In the genomic region with DNA sequence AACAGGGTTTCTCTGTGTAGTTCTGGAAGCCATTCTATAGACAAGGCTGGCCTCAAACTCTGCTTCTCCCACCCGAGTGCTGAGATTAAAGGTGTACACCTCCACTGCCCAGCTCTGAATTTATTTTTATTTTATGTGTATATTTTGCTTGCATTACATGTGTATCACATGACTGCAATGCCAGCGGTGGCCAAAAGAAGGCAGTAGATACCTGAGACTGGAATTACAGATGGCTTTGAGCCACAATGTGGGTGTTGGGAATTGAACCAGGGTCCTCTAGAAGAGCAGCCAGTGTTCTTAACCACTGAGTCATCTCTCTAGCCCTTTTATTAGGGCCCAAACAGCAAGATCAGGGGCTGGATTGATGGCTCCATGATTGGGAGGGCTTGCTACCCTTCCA, we compare ENCODE assay signal across 22 mouse cellular contexts. TPM values are rescaled to one million over a fixed set of nuclear protein-coding genes. Genes with fewer than 3 reads are reported as not detected.
A peak's percentile ranks its signal among the peaks of the same experiment; 100 is the strongest.
DNase-seq lines count a peak whose midpoint lies in the region; ATAC-seq and TF ChIP-seq lines count a peak whose summit lies in the region.
"Had no signal": no experiment of that assay in that cellular context is flagged by ENCODE, and none has a peak within 500 bp of the region (broad histone marks: within the 10 kb centered on the region; RNA-seq: fewer than 3 reads in every experiment).

No protein-coding gene starts in this region.

- TF ChIP-seq CTCF in intestine, postnatal 0 days (IDR thresholded peaks at IDR 0.05; ENCODE audit: low read depth): peak; percentile 45
- peak; percentile 26 for TF ChIP-seq CTCF in midbrain, postnatal 0 days (IDR thresholded peaks at IDR 0.05)

- H3K4me1 ChIP-seq in intestine, postnatal 0 days (replicated peaks; ENCODE audit: control insufficient read depth, insufficient read depth, low read length): no peaks in the 10 kb centered on the region
- H3K4me1 ChIP-seq in intestine, embryonic 15.5 days (replicated peaks): no peaks in the 10 kb centered on the region
- no peaks in the 10 kb centered on the region for H3K4me1 ChIP-seq in midbrain, postnatal 0 days (ENCODE audit: insufficient read depth, low read length)
- H3K4me1 ChIP-seq in midbrain, embryonic 15.5 days: no peaks in the 10 kb centered on the region
- H3K4me1 ChIP-seq: forebrain, embryonic 13.5 days; hindbrain, embryonic 10.5 days; midbrain, embryonic 10.5 days had no signal

- no peaks in the 10 kb centered on the region for H3K36me3 ChIP-seq in intestine, postnatal 0 days (ENCODE audit: control insufficient read depth, insufficient read depth)
- no peaks in the 10 kb centered on the region for H3K36me3 ChIP-seq in intestine, embryonic 15.5 days
- H3K36me3 ChIP-seq in midbrain, postnatal 0 days (ENCODE audit: insufficient read depth, low read length): no peaks in the 10 kb centered on the region
- H3K36me3 ChIP-seq in midbrain, embryonic 15.5 days (replicated peaks): no peaks in the 10 kb centered on the region
- H3K36me3 ChIP-seq: liver, embryonic 15.5 days had no signal

- no peaks in the 10 kb centered on the region for H3K27me3 ChIP-seq in intestine, postnatal 0 days (replicated peaks; ENCODE audit: control insufficient read depth, insufficient read depth, low read length)
- no peaks in the 10 kb centered on the region for H3K27me3 ChIP-seq in intestine, embryonic 15.5 days (replicated peaks)
- no peaks in the 10 kb centered on the region for H3K27me3 ChIP-seq in midbrain, postnatal 0 days (ENCODE audit: insufficient read depth, low read length)
- no peaks in the 10 kb centered on the region for H3K27me3 ChIP-seq in midbrain, embryonic 15.5 days (replicated peaks)
- H3K27me3 ChIP-seq: forebrain, embryonic 13.5 days; liver, embryonic 15.5 days had no signal

- no peak for ATAC-seq in intestine, postnatal 0 days
- no peak for ATAC-seq in intestine, embryonic 15.5 days
- no peak for ATAC-seq in midbrain, postnatal 0 days (ENCODE audit: low FRiP score)
- no peak for ATAC-seq in midbrain, embryonic 15.5 days (replicated peaks)
- ATAC-seq: forebrain, embryonic 13.5 days had no signal

- H3K4me3 ChIP-seq in intestine, postnatal 0 days (ENCODE audit: low read depth, low read length): no peak overlapping the region
- no peak overlapping the region for H3K4me3 ChIP-seq in intestine, embryonic 15.5 days (replicated peaks)
- H3K4me3 ChIP-seq in midbrain, postnatal 0 days (ENCODE audit: low read depth, low read length): no peak overlapping the region
- no peak overlapping the region for H3K4me3 ChIP-seq in midbrain, embryonic 15.5 days
- H3K4me3 ChIP-seq: forebrain, embryonic 13.5 days; hindbrain, embryonic 10.5 days; liver, embryonic 15.5 days; midbrain, embryonic 10.5 days had no signal

- no peak overlapping the region for H3K27ac ChIP-seq in intestine, postnatal 0 days (ENCODE audit: low read depth, low read length)
- H3K27ac ChIP-seq in intestine, embryonic 15.5 days: no peak overlapping the region
- no peak overlapping the region for H3K27ac ChIP-seq in midbrain, postnatal 0 days (ENCODE audit: low read depth, low read length)
- H3K27ac ChIP-seq in midbrain, embryonic 15.5 days: no peak overlapping the region
- H3K27ac ChIP-seq: forebrain, embryonic 13.5 days; hindbrain, embryonic 10.5 days; liver, embryonic 15.5 days; midbrain, embryonic 10.5 days had no signal

- no peak for DNase-seq in midbrain, postnatal 0 days (ENCODE audit: low spot score)
- DNase-seq in R1 (ENCODE audit: low read depth, low spot score): peak; percentile 74
- no peak for DNase-seq in spleen, postnatal 14 days (ENCODE audit: low spot score in 2 of 2)
- no peak for DNase-seq in kidney, adult 8-10 months
- DNase-seq: right cerebral cortex, postnatal 4 days; thymus, adult 18-20 months had no signal

- no peaks in the 10 kb centered on the region for H3K9me3 ChIP-seq in intestine, postnatal 0 days (ENCODE audit: control insufficient read depth)
- no peaks in the 10 kb centered on the region for H3K9me3 ChIP-seq in intestine, embryonic 15.5 days
- H3K9me3 ChIP-seq in midbrain, postnatal 0 days (ENCODE audit: low read length): no peaks in the 10 kb centered on the region
- H3K9me3 ChIP-seq in midbrain, embryonic 15.5 days: no peaks in the 10 kb centered on the region
- H3K9me3 ChIP-seq: forebrain, embryonic 13.5 days; liver, embryonic 15.5 days had no signal

- no peak overlapping the region for H3K9ac ChIP-seq in intestine, postnatal 0 days (ENCODE audit: low read depth, low read length)
- H3K9ac ChIP-seq in intestine, embryonic 15.5 days: no peak overlapping the region
- no peak overlapping the region for H3K9ac ChIP-seq in midbrain, postnatal 0 days (replicated peaks; ENCODE audit: low read length, poor library complexity, severe bottlenecking)
- no peak overlapping the region for H3K9ac ChIP-seq in midbrain, embryonic 15.5 days
- H3K9ac ChIP-seq: forebrain, embryonic 13.5 days; liver, embryonic 15.5 days had no signal

- WGBS in intestine, postnatal 0 days: 72% methylated on average over 2 of the region's 2 CpGs
- 65% methylated on average over 2 of the region's 2 CpGs for WGBS in intestine, embryonic 15.5 days
- 62% methylated on average over 2 of the region's 2 CpGs for WGBS in midbrain, postnatal 0 days
- WGBS in midbrain, embryonic 15.5 days: 68% methylated on average over 2 of the region's 2 CpGs

- H3K4me2 ChIP-seq in intestine, postnatal 0 days (replicated peaks; ENCODE audit: low read depth): no peak overlapping the region
- H3K4me2 ChIP-seq in intestine, embryonic 15.5 days (replicated peaks): no peak overlapping the region
- H3K4me2 ChIP-seq in midbrain, postnatal 0 days (ENCODE audit: low read depth, low read length, poor library complexity, severe bottlenecking): no peak overlapping the region
- H3K4me2 ChIP-seq in midbrain, embryonic 15.5 days: no peak overlapping the region
- H3K4me2 ChIP-seq: forebrain, embryonic 13.5 days; liver, embryonic 15.5 days had no signal

RNA-seq across cellular contexts. Expression of a gene that starts 8.3 kb away (rescaled TPM):
- polyA plus RNA-seq in intestine, postnatal 0 days (2015; fragmentation: Nextera tagmentation; extraction: Ambion mirVana): 813 and 814 TPM in 2 replicates
- polyA plus RNA-seq in intestine, embryonic 15.5 days (2015; fragmentation: Nextera tagmentation; extraction: Ambion mirVana): 645 and 657 TPM in 2 replicates
- total RNA-seq in midbrain, postnatal 0 days (2014; rRNA removed): 718 and 730 TPM in 2 replicates
- polyA plus RNA-seq in midbrain, postnatal 0 days (2015; fragmentation: Nextera tagmentation; extraction: Ambion mirVana): 2,106 and 2,315 TPM in 2 replicates
- polyA plus RNA-seq in midbrain, embryonic 15.5 days (2015; fragmentation: Nextera tagmentation; extraction: Ambion mirVana): 1,365 and 1,414 TPM in 2 replicates

RNA-seq across cellular contexts. Expression of a gene that starts 15.3 kb away (rescaled TPM):
- polyA plus RNA-seq in intestine, postnatal 0 days (2015; fragmentation: Nextera tagmentation; extraction: Ambion mirVana): 109 and 115 TPM in 2 replicates
- polyA plus RNA-seq in intestine, embryonic 15.5 days (2015; fragmentation: Nextera tagmentation; extraction: Ambion mirVana): 161 and 174 TPM in 2 replicates
- total RNA-seq in midbrain, postnatal 0 days (2014; rRNA removed): 82.8 and 104 TPM in 2 replicates
- polyA plus RNA-seq in midbrain, postnatal 0 days (2015; fragmentation: Nextera tagmentation; extraction: Ambion mirVana): 128 and 143 TPM in 2 replicates
- polyA plus RNA-seq in midbrain, embryonic 15.5 days (2015; fragmentation: Nextera tagmentation; extraction: Ambion mirVana): 114 and 126 TPM in 2 replicates

RNA-seq across cellular contexts. Expression of a gene that starts 36.8 kb away (rescaled TPM):
- 29.3 and 30.9 TPM in 2 replicates for polyA plus RNA-seq in intestine, postnatal 0 days (2015; fragmentation: Nextera tagmentation; extraction: Ambion mirVana)
- 42.3 and 50.9 TPM in 2 replicates for polyA plus RNA-seq in intestine, embryonic 15.5 days (2015; fragmentation: Nextera tagmentation; extraction: Ambion mirVana)
- 5.6 and 5.9 TPM in 2 replicates for total RNA-seq in midbrain, postnatal 0 days (2014; rRNA removed)
- 3.9 and 4.3 TPM in 2 replicates for polyA plus RNA-seq in midbrain, postnatal 0 days (2015; fragmentation: Nextera tagmentation; extraction: Ambion mirVana)
- 4.6 and 5.8 TPM in 2 replicates for polyA plus RNA-seq in midbrain, embryonic 15.5 days (2015; fragmentation: Nextera tagmentation; extraction: Ambion mirVana)

RNA-seq across cellular contexts. Expression of a gene that starts 48.1 kb away (rescaled TPM):
- not detected in 2 replicates for polyA plus RNA-seq in intestine, postnatal 0 days (2015; fragmentation: Nextera tagmentation; extraction: Ambion mirVana)
- not detected in 2 replicates for polyA plus RNA-seq in intestine, embryonic 15.5 days (2015; fragmentation: Nextera tagmentation; extraction: Ambion mirVana)
- not detected in 2 replicates for total RNA-seq in midbrain, postnatal 0 days (2014; rRNA removed)
- not detected in 2 replicates for polyA plus RNA-seq in midbrain, postnatal 0 days (2015; fragmentation: Nextera tagmentation; extraction: Ambion mirVana)
- polyA plus RNA-seq in midbrain, embryonic 15.5 days (2015; fragmentation: Nextera tagmentation; extraction: Ambion mirVana): 0.27 TPM in 1 of 2 replicates, not detected in the other
- total RNA-seq: gastrocnemius, postnatal 4 days; layer of hippocampus, adult 18-20 months; neutrophil, adult 5-6 weeks had no signal
- polyA plus RNA-seq: forebrain, embryonic 13.5 days; heart, embryonic 14.5 days; hindbrain, embryonic 10.5 days; inflammation-experienced regulatory T-cells, adult 6 months; kidney, embryonic 16.5 days; limb, embryonic 11.5 days; liver, embryonic 15.5 days; midbrain, embryonic 10.5 days had no signal

RNA-seq across cellular contexts. Expression of a gene that starts 50.8 kb away (rescaled TPM):
- not detected in 2 replicates for polyA plus RNA-seq in intestine, postnatal 0 days (2015; fragmentation: Nextera tagmentation; extraction: Ambion mirVana)
- not detected in 2 replicates for polyA plus RNA-seq in intestine, embryonic 15.5 days (2015; fragmentation: Nextera tagmentation; extraction: Ambion mirVana)
- total RNA-seq in midbrain, postnatal 0 days (2014; rRNA removed): 0.24 TPM in 1 of 2 replicates, not detected in the other
- polyA plus RNA-seq in midbrain, postnatal 0 days (2015; fragmentation: Nextera tagmentation; extraction: Ambion mirVana): 0.22 TPM in 1 of 2 replicates, not detected in the other
- polyA plus RNA-seq in midbrain, embryonic 15.5 days (2015; fragmentation: Nextera tagmentation; extraction: Ambion mirVana): 0.15 and 0.28 TPM in 2 replicates
- total RNA-seq: adrenal gland, adult 18-20 months; gastrocnemius, postnatal 4 days; layer of hippocampus, adult 18-20 months; left cerebral cortex, adult 18-20 months; neutrophil, adult 5-6 weeks had no signal
- polyA plus RNA-seq: forebrain, embryonic 13.5 days; heart, embryonic 14.5 days; hindbrain, embryonic 10.5 days; inflammation-experienced regulatory T-cells, adult 6 months; kidney, embryonic 16.5 days; limb, embryonic 11.5 days; liver, embryonic 15.5 days had no signal
